Mouse (Mus musculus) MEL (cell line): ENCODE measurements at regions not wholly inside any gene's neighbourhood (a gene's known extent, or its start where the extent isn't known, plus 50 kb on each side); places are given as distances from the start of the nearest gene placed in this dataset.

Experiments used
- DNase-seq: peaks from one replicate; pipeline ENCODE4 v3.0.0; 2011; ENCODE audit warnings: low read depth, low spot score
- H3K27ac ChIP-seq: 2 replicates; pipeline ENCODE4 v1.5.1; 2012; ENCODE audit warnings: low read depth, mild to moderate bottlenecking, control low read depth, low read length, moderate library complexity; ENCODE audit not compliant: control insufficient read depth
- H3K27me3 ChIP-seq, 2 experiments: fragments of 150-350 bp in 1 of 2; sonication (generic) in 1 of 2; 2 replicates each; pipeline ENCODE4 v1.6.1; 2012; ENCODE audit warnings: low read length in 2 of 2, mild to moderate bottlenecking in 2 of 2, improper control_type of control experiment in 1 of 2, moderate library complexity in 1 of 2; ENCODE audit not compliant: insufficient read depth in 2 of 2, control insufficient read depth in 1 of 2
- H3K36me3 ChIP-seq, 2 experiments: 2 replicates each; pipeline ENCODE4 v1.6.1; 2012 to 2014; ENCODE audit warnings: low read length in 2 of 2, improper control_type of control experiment in 1 of 2, inconsistent platforms in 1 of 2, mild to moderate bottlenecking in 1 of 2; ENCODE audit not compliant: insufficient read depth in 2 of 2, control insufficient read depth in 1 of 2
- H3K4me1 ChIP-seq, 2 experiments: fragments of 150-350 bp in 1 of 2; sonication (generic) in 1 of 2; 2 replicates each; pipeline ENCODE4 v1.6.1; 2012; ENCODE audit warnings: low read length in 2 of 2, improper control_type of control experiment in 1 of 2, mild to moderate bottlenecking in 1 of 2; ENCODE audit not compliant: insufficient read depth in 2 of 2, control insufficient read depth in 1 of 2
- H3K4me3 ChIP-seq, 2 experiments: fragments of 150-350 bp in 1 of 2; sonication (generic) in 1 of 2; 2 replicates each; pipeline ENCODE4 v1.5.1; 2012; ENCODE audit warnings: low read depth in 2 of 2, low read length in 2 of 2, mild to moderate bottlenecking in 2 of 2, moderate library complexity in 2 of 2, control low read depth in 1 of 2, improper control_type of control experiment in 1 of 2; ENCODE audit not compliant: control insufficient read depth in 1 of 2, insufficient read depth in 1 of 2
- H3K79me2 ChIP-seq: 2 replicates; pipeline ENCODE4 v1.6.1; 2012; ENCODE audit warnings: mild to moderate bottlenecking, low read length, moderate library complexity; ENCODE audit not compliant: control insufficient read depth, poor library complexity, insufficient read depth
- H3K9ac ChIP-seq: 2 replicates; pipeline ENCODE4 v1.6.1; 2012; ENCODE audit warnings: low read depth, mild to moderate bottlenecking, control low read depth, low read length, moderate library complexity; ENCODE audit not compliant: control insufficient read depth, poor library complexity, severe bottlenecking
- H3K9me3 ChIP-seq: fragments of 150-350 bp; sonication (generic); replicated peaks from 2 replicates; pipeline ENCODE4 v1.6.1; 2012; ENCODE audit warnings: mild to moderate bottlenecking, low read length, improper control_type of control experiment, moderate library complexity; ENCODE audit not compliant: insufficient read depth
- BHLHE40 ChIP-seq: IDR thresholded peaks from 2 replicates; pipeline ENCODE4 v1.6.1; 2012; ENCODE audit warnings: low read depth, mild to moderate bottlenecking, inconsistent platforms, low read length, improper control_type of control experiment, borderline replicate concordance
- CHD2 ChIP-seq: IDR thresholded peaks from 2 replicates; pipeline ENCODE4 v1.6.1; 2011; ENCODE audit warnings: low read length, improper control_type of control experiment
- CTCF ChIP-seq, 3 experiments: IDR thresholded peaks in 2 of 3; conservative IDR thresholded peaks in 1 of 3; 2 replicates each; pipeline ENCODE4 v1.5.1; 2011 to 2012; ENCODE audit warnings: low read length in 3 of 3, low read depth in 2 of 3, mild to moderate bottlenecking in 2 of 3, improper control_type of control experiment in 1 of 3, inconsistent platforms in 1 of 3, mixed read lengths in 1 of 3, moderate library complexity in 1 of 3; ENCODE audit not compliant: control insufficient read depth in 1 of 3, insufficient read depth in 1 of 3, poor library complexity in 1 of 3, severe bottlenecking in 1 of 3
- EP300 ChIP-seq, 2 experiments: IDR thresholded peaks; 2 replicates each; pipeline ENCODE4 v1.6.1; 2011; ENCODE audit warnings: improper control_type of control experiment in 2 of 2, low read length in 2 of 2, low read depth in 1 of 2, mild to moderate bottlenecking in 1 of 2
- GABPA ChIP-seq: IDR thresholded peaks from 2 replicates; pipeline ENCODE4 v1.6.1; 2012; ENCODE audit warnings: low read depth, mild to moderate bottlenecking, inconsistent platforms, low read length, improper control_type of control experiment, moderate library complexity
- GATA1 ChIP-seq: IDR thresholded peaks from 2 replicates; pipeline ENCODE4 v1.6.1; 2011; ENCODE audit warnings: low read depth, low read length, improper control_type of control experiment
- HCFC1 ChIP-seq: IDR thresholded peaks from 2 replicates; pipeline ENCODE4 v1.6.1; 2012; ENCODE audit warnings: low read depth, mild to moderate bottlenecking, inconsistent platforms, low read length, improper control_type of control experiment, moderate library complexity
- KAT2A ChIP-seq: conservative IDR thresholded peaks from 2 replicates; pipeline ENCODE4 v1.6.1; 2012; ENCODE audit warnings: low read depth, low read length, improper control_type of control experiment, inconsistent platforms
- MAFK ChIP-seq: IDR thresholded peaks from 2 replicates; pipeline ENCODE4 v1.6.1; 2011; ENCODE audit warnings: low read depth, mild to moderate bottlenecking, low read length, improper control_type of control experiment, borderline replicate concordance
- MAZ ChIP-seq: IDR thresholded peaks from 2 replicates; pipeline ENCODE4 v1.6.1; 2012; ENCODE audit warnings: low read depth, mild to moderate bottlenecking, inconsistent platforms, low read length, improper control_type of control experiment
- MXI1 ChIP-seq: IDR thresholded peaks from 2 replicates; pipeline ENCODE4 v1.6.1; 2011; ENCODE audit warnings: mild to moderate bottlenecking, low read depth, low read length, improper control_type of control experiment
- MYB ChIP-seq: IDR thresholded peaks from 2 replicates; pipeline ENCODE4 v1.6.1; 2011; ENCODE audit warnings: mild to moderate bottlenecking, low read depth, low read length, improper control_type of control experiment
- POLR2AphosphoS2 ChIP-seq: IDR thresholded peaks from 2 replicates; pipeline ENCODE4 v1.6.1; 2011; ENCODE audit warnings: low read length, improper control_type of control experiment
- RAD21 ChIP-seq: IDR thresholded peaks from 2 replicates; pipeline ENCODE4 v1.6.1; 2011; ENCODE audit warnings: mild to moderate bottlenecking, low read depth, low read length, improper control_type of control experiment
- SIN3A ChIP-seq: IDR thresholded peaks from 2 replicates; pipeline ENCODE4 v1.6.1; 2012; ENCODE audit warnings: low read length, improper control_type of control experiment, inconsistent platforms
- TCF12 ChIP-seq: IDR thresholded peaks from 2 replicates; pipeline ENCODE4 v1.6.1; 2014; ENCODE audit warnings: low read depth, mild to moderate bottlenecking, inconsistent platforms, low read length, improper control_type of control experiment, moderate library complexity
- UBTF ChIP-seq: IDR thresholded peaks from 2 replicates; pipeline ENCODE4 v1.6.1; 2012; ENCODE audit warnings: low read depth, mild to moderate bottlenecking, inconsistent platforms, low read length, improper control_type of control experiment, moderate library complexity, borderline replicate concordance; ENCODE audit not compliant: insufficient read depth
- USF1 ChIP-seq: IDR thresholded peaks from 2 replicates; pipeline ENCODE4 v1.6.1; 2014; ENCODE audit warnings: low read depth, mild to moderate bottlenecking, inconsistent platforms, low read length, improper control_type of control experiment, moderate library complexity
- USF2 ChIP-seq, 2 experiments: IDR thresholded peaks; 2 replicates each; pipeline ENCODE4 v1.6.1; 2011 to 2012; ENCODE audit warnings: improper control_type of control experiment in 2 of 2, low read length in 2 of 2, borderline replicate concordance in 1 of 2, inconsistent platforms in 1 of 2, low read depth in 1 of 2, mild to moderate bottlenecking in 1 of 2; ENCODE audit not compliant: insufficient read depth in 1 of 2

DNA sequence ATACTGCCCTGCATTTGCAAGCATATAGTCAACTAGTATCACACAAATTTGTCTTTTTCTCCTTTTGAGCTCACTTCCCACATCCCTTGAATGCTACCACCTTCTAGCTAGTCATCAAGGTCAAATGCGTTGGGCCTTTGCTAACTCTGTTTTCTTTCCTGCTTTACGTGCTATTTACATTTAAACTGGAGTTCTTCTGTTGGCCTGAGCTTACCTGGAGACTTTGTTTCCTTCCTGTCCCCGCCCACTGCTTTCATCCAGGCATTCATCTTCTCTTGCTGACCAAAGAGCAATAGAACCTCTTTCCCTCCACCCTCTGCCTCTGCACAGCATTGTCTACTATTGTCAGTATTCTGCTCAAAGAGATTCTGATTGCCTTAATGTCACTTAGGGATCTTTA lies 237.0 kb downstream of the Papss1 start:
- DNase-seq = no peak
- H3K27ac ChIP-seq = no peak overlapping the region
- TF ChIP-seq MXI1 (no peak), MYB (no peak), CHD2 (no peak), UBTF (no peak), EP300 (IDR thresholded peaks at IDR 0.05; ENCODE audit: low read depth in 1 of 2, low read length in 2 of 2) (no peak), KAT2A (no peak), BHLHE40 (no peak), POLR2AphosphoS2 (no peak)
- TF ChIP-seq, all 39 proteins: peak for 0

DNA sequence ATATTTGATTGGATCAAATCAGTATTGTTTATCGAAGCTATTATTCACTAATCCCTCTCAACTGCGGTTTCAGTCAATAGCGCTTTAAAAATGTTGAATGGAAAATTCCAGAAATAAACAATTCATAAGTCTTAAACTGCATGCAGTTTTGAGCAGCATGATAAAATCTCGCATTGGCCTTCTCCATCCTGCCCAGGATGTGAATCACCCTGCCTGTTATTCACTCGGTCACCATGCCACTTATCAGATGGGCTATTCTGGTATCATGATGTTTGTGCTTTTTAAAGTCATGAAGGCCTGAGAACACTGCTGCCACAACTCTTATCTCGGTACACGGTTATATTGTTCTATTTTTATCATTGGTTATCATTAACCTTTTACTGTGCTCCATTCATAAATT lies 238.3 kb downstream of the Papss1 start:
- no peak overlapping the region for H3K27ac ChIP-seq
- H3K9me3 ChIP-seq = no peaks in the 10 kb centered on the region
- H3K79me2 ChIP-seq = no peaks in the 10 kb centered on the region
- no peaks in the 10 kb centered on the region for H3K36me3 ChIP-seq
- no peak overlapping the region for H3K9ac ChIP-seq
- no peak for DNase-seq
- no peak for TF ChIP-seq SIN3A
- TF ChIP-seq CTCF (IDR thresholded peaks at IDR 0.05 in 2 of 3, conservative IDR thresholded peaks at IDR 0.05 in 1 of 3; ENCODE audit: control insufficient read depth in 1 of 3, insufficient read depth in 1 of 3, low read depth in 2 of 3, low read length in 3 of 3, poor library complexity in 1 of 3, severe bottlenecking in 1 of 3) = no peak
- no peak for TF ChIP-seq POLR2AphosphoS2
- TF ChIP-seq CHD2 = no peak
- no peak for TF ChIP-seq RAD21
- TF ChIP-seq BHLHE40 = no peak
- TF ChIP-seq GATA1 = no peak
- TF ChIP-seq HCFC1 = no peak
- TF ChIP-seq MXI1 = no peak
- no peak for TF ChIP-seq GABPA
- TF ChIP-seq USF2 (IDR thresholded peaks at IDR 0.05; ENCODE audit: borderline replicate concordance in 1 of 2, insufficient read depth in 1 of 2, low read depth in 1 of 2, low read length in 2 of 2) = no peak
- TF ChIP-seq MAZ = no peak
- TF ChIP-seq MAFK = no peak
- no peak for TF ChIP-seq MYB
- no peak for TF ChIP-seq USF1
- no peak for TF ChIP-seq TCF12
- H3K4me3 ChIP-seq = no peak overlapping the region
- no peaks in the 10 kb centered on the region for H3K4me1 ChIP-seq
- no peaks in the 10 kb centered on the region for H3K27me3 ChIP-seq

More for the DNA sequence above, 237.0 kb downstream of the Papss1 start:
- no peaks in the 10 kb centered on the region for H3K4me1 ChIP-seq
- H3K9me3 ChIP-seq = no peaks in the 10 kb centered on the region
- no peaks in the 10 kb centered on the region for H3K36me3 ChIP-seq
- H3K9ac ChIP-seq = no peak overlapping the region
- H3K79me2 ChIP-seq = no peaks in the 10 kb centered on the region
- H3K4me3 ChIP-seq = no peak overlapping the region
- H3K27me3 ChIP-seq = no peaks in the 10 kb centered on the region
